Mouse (Mus musculus) frontal cortex, postnatal 25 days (tissue): Measurements from ENCODE around the gene Camta1.
A peak's percentile ranks its signal among the peaks of the same experiment; 100 is the strongest.

Experiments used
- DNase-seq, 2 experiments: peaks; one replicate each; pipeline ENCODE4 v3.0.0; 2022; ENCODE audit warnings: low spot score in 2 of 2

Gene Camta1

GRCm38 (mm10) chr4:151127636-151128548 is 733.8 kb downstream of the Camta1 start:
- DNase-seq: no peak

GRCm38 (mm10) chr4:151118883-151119282 is 742.8 kb downstream of the Camta1 start:
- no peak for DNase-seq

GRCm38 (mm10) chr4:151114574-151114973 is 747.1 kb downstream of the Camta1 start:
- DNase-seq: no peak

GRCm38 (mm10) chr4:151111226-151111625 is 750.5 kb downstream of the Camta1 start:
- DNase-seq: no peak

GRCm38 (mm10) chr4:151108834-151109241 is 752.8 kb downstream of the Camta1 start:
- no peak for DNase-seq

GRCm38 (mm10) chr4:151108028-151108771 is 753.5 kb downstream of the Camta1 start:
- DNase-seq: peak; percentile 54 to 80

- peak in 1 of 2 experiments; percentile 31 for DNase-seq
These were observed 754.3 kb downstream of the Camta1 start for GRCm38 (mm10) chr4:151107131-151108001.

GRCm38 (mm10) chr4:151106468-151106867 is 755.2 kb downstream of the Camta1 start:
- no peak for DNase-seq

- no peak for DNase-seq
These were observed 755.8 kb downstream of the Camta1 start for GRCm38 (mm10) chr4:151105886-151106285.

- no peak for DNase-seq
These were observed 757.5 kb downstream of the Camta1 start for GRCm38 (mm10) chr4:151104147-151104546.

GRCm38 (mm10) chr4:151103646-151104045 is 758.0 kb downstream of the Camta1 start:
- DNase-seq: no peak

GRCm38 (mm10) chr4:151097104-151097438 is 764.6 kb downstream of the Camta1 start:
- no peak for DNase-seq

- no peak for DNase-seq
These were observed 765.2 kb downstream of the Camta1 start for GRCm38 (mm10) chr4:151096334-151097103.

GRCm38 (mm10) chr4:151095207-151095606 is 766.5 kb downstream of the Camta1 start:
- DNase-seq: no peak

- no peak for DNase-seq
These were observed 772.4 kb downstream of the Camta1 start, which contains the start of gene Gm13090 for GRCm38 (mm10) chr4:151089270-151089669. Gm13090 (plus strand) TSS chr4:151089570.

GRCm38 (mm10) chr4:151088819-151089218 is 772.9 kb downstream of the Camta1 start:
- no peak for DNase-seq

- DNase-seq: no peak
These were observed 774.3 kb downstream of the Camta1 start for GRCm38 (mm10) chr4:151087358-151087757.

- DNase-seq: no peak
These were observed 778.6 kb downstream of the Camta1 start for GRCm38 (mm10) chr4:151083027-151083426.

- no peak for DNase-seq
These were observed 779.7 kb downstream of the Camta1 start for GRCm38 (mm10) chr4:151081977-151082376.

GRCm38 (mm10) chr4:151081355-151081754 is 780.3 kb downstream of the Camta1 start:
- no peak for DNase-seq

GRCm38 (mm10) chr4:151074817-151075216 is 786.9 kb downstream of the Camta1 start:
- no peak for DNase-seq
